Mouse (Mus musculus) urinary bladder, adult 2 months (tissue): Measurements from ENCODE around the gene Cldn1. TPM values are rescaled to one million over a fixed set of nuclear protein-coding genes. Genes with fewer than 3 reads are reported as not detected.

ENCODE experiments used
- polyA plus RNA-seq: library from polyadenylated mRNA; depleted of rRNA; stranded (reverse); fragments of >200 nt; gene quantifications from 2 replicates; pipeline ENCODE4 v1.2.3, GENCODE M21; 2012; rRNA removed

The Cldn1 gene
- polyA plus RNA-seq, 1 experiment: 10.9 TPM

Other genes with a start within 250 kb of the Cldn1 start
- gene Cldn16, start 91.3 kb upstream of the Cldn1 start, polyA plus RNA-seq: not detected in 2 replicates
- gene Tmem207, start 154.9 kb upstream of the Cldn1 start, polyA plus RNA-seq: not detected in 2 replicates
- 6.6 and 7.1 TPM in 2 replicates for gene Il1rap, start 209.9 kb upstream of the Cldn1 start, polyA plus RNA-seq